Mouse (Mus musculus) liver, embryonic 11.5 days (tissue): ENCODE data around the gene Myo16. TPM values are rescaled to one million over a fixed set of nuclear protein-coding genes. Genes with fewer than 3 reads are reported as not detected.

ENCODE experiments used
- ATAC-seq: fragments of 200-750 bp; cut with Nextera tagmentation; replicated peaks from 2 replicates; pipeline ENCODE4 v1.8.0; 2017; ENCODE audit warnings: moderate number of reproducible peaks, mild to moderate bottlenecking, moderate TSS enrichment, moderate library complexity; ENCODE audit not compliant: low FRiP score
- DNase-seq: peaks from one replicate; pipeline ENCODE4 v3.0.0-alpha.2; 2017; ENCODE audit warnings: low spot score
- H3K27ac ChIP-seq: fragments of 300-500 bp; sonication (generic); 2 replicates; pipeline ENCODE4 v1.5.1; 2014; ENCODE audit warnings: mild to moderate bottlenecking, low read depth, low read length, control low read depth
- H3K27me3 ChIP-seq: fragments of 300-500 bp; sonication (generic); replicated peaks from 2 replicates; pipeline ENCODE4 v1.6.1; 2014; ENCODE audit warnings: low read length, mixed read lengths; ENCODE audit not compliant: control insufficient read depth, insufficient read depth
- H3K36me3 ChIP-seq: fragments of 300-500 bp; sonication (generic); 2 replicates; pipeline ENCODE4 v1.6.1; 2014; ENCODE audit warnings: mild to moderate bottlenecking, low read length, moderate library complexity, mixed read lengths; ENCODE audit not compliant: control insufficient read depth, insufficient read depth
- H3K4me1 ChIP-seq: fragments of 300-500 bp; sonication (generic); replicated peaks from 2 replicates; pipeline ENCODE4 v1.6.1; 2014; ENCODE audit warnings: low read length, mixed read lengths; ENCODE audit not compliant: control insufficient read depth, insufficient read depth
- H3K4me2 ChIP-seq: fragments of 300-500 bp; sonication (generic); 2 replicates; pipeline ENCODE4 v1.6.1; 2014; ENCODE audit warnings: mild to moderate bottlenecking, control low read depth, moderate library complexity
- H3K4me3 ChIP-seq: fragments of 300-500 bp; sonication (generic); 2 replicates; pipeline ENCODE4 v1.5.1; 2014; ENCODE audit warnings: low read depth, low read length, control low read depth
- H3K9ac ChIP-seq: fragments of 300-500 bp; sonication (generic); 2 replicates; pipeline ENCODE4 v1.6.1; 2014; ENCODE audit warnings: low read depth, low read length, control low read depth
- H3K9me3 ChIP-seq: fragments of 300-500 bp; sonication (generic); 2 replicates; pipeline ENCODE4 v1.6.1; 2016; ENCODE audit warnings: low read length, inconsistent platforms, mixed read lengths; ENCODE audit not compliant: control insufficient read depth
- WGBS: fragments of 180-500 bp; shearing (Covaris S2); extraction: QIAGEN DNeasy Blood & Tissue Kit; methylation state at CpG from one replicate; pipeline ENCODE4 v1.1.7; 2014; 5-methylcytosine and 5-hydroxymethylcytosine counted together
- polyA plus RNA-seq: library from polyadenylated mRNA; unstranded; fragments of >200 nt; fragmentation: Nextera tagmentation; extraction: Ambion mirVana; gene quantifications from 2 replicates; pipeline ENCODE4 v1.2.1, GENCODE M21; 2014

Myo16 gene
- polyA plus RNA-seq, 1 experiment from 2014 or later: 0.07 TPM

GRCm38 (mm10) chr8:10415885-10416284, 262.2 kb downstream of the Myo16 start:
- no peak for ATAC-seq
- H3K27ac ChIP-seq: no peak overlapping the region
- H3K9ac ChIP-seq: no peak overlapping the region
- no peak overlapping the region for H3K4me3 ChIP-seq
- H3K9me3 ChIP-seq: no peaks in the 10 kb centered on the region
- 0 out of 2 replicates have a peak, but pooled peaks cover 2% of the 10 kb centered on the region for H3K27me3 ChIP-seq
- no peaks in the 10 kb centered on the region for H3K4me1 ChIP-seq
- H3K36me3 ChIP-seq: no peaks in the 10 kb centered on the region
- DNase-seq: no peak
- 80% methylated on average over 9 of the region's 9 CpGs for WGBS
- no peak overlapping the region for H3K4me2 ChIP-seq

DNA sequence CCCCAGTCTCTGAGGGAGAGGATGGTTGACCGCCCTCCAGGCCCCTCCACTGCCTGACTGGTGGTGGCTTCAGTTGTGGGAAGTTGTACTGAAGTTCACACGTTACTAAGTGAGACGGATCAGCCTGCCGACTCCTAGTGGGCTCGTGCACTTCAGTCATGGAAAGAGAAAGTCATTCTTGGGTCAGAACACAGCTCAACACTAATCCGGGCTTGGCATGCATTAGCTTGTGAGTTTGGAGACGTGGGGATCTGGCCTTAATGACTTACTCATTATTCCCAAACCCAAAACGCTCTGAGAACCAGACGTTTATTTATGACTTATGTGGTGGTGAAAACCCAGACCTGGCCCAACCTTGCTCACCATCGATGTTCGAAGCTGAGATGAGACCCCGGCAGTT, 263.1 kb downstream of the Myo16 start:
- H3K9ac ChIP-seq: no peak overlapping the region
- ATAC-seq: no peak
- DNase-seq: no peak
- 72% methylated on average over 12 of the region's 12 CpGs for WGBS
- H3K9me3 ChIP-seq: no peaks in the 10 kb centered on the region
- no peaks in the 10 kb centered on the region for H3K36me3 ChIP-seq
- no peak overlapping the region for H3K4me3 ChIP-seq
- H3K4me2 ChIP-seq: no peak overlapping the region
- 0 out of 2 replicates have a peak, but pooled peaks cover 2% of the 10 kb centered on the region for H3K27me3 ChIP-seq
- no peaks in the 10 kb centered on the region for H3K4me1 ChIP-seq
- no peak overlapping the region for H3K27ac ChIP-seq

DNA sequence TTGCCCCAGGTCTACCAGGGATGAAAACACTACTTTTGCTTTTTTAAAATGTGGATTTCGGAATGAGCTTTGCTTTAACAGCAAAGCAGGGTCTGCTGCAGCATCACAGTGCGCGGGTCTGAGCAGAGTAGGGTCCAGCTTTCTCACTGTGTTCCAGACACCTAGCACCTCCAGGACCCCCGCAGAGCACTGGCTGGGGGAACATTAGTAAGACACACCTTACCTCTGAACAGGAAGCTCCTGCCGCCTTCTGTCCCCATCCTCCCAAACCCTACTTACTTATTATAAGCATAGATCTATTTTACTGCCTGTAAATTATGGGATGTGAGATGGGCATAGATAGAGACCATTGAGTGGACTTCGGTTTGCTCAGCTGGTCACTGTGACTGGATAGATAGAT, 263.6 kb downstream of the Myo16 start:
- Histone ChIP-seq H3K27me3 (0 out of 2 replicates have a peak, but pooled peaks cover 2% of the 10 kb centered on the region), H3K9me3 (no peaks in the 10 kb centered on the region), H3K9ac (no peak overlapping the region), H3K36me3 (no peaks in the 10 kb centered on the region), H3K4me2 (no peak overlapping the region), H3K4me3 (no peak overlapping the region), H3K4me1 (no peaks in the 10 kb centered on the region), H3K27ac (no peak overlapping the region)
- DNase-seq (no peak), ATAC-seq (no peak)
- WGBS: 84% methylated on average over 6 of the region's 6 CpGs

- Histone ChIP-seq H3K4me1 (no peaks in the 10 kb centered on the region), H3K9ac (no peak overlapping the region), H3K27ac (no peak overlapping the region), H3K4me3 (no peak overlapping the region), H3K27me3 (0 out of 2 replicates have a peak, but pooled peaks cover 2% of the 10 kb centered on the region), H3K9me3 (no peaks in the 10 kb centered on the region), H3K36me3 (no peaks in the 10 kb centered on the region), H3K4me2 (no peak overlapping the region)
- 85% methylated on average over 8 of the region's 8 CpGs for WGBS
- ATAC-seq: no peak
- no peak for DNase-seq
Measured at GRCm38 (mm10) chr8:10418013-10418412, 264.3 kb downstream of the Myo16 start.

DNA sequence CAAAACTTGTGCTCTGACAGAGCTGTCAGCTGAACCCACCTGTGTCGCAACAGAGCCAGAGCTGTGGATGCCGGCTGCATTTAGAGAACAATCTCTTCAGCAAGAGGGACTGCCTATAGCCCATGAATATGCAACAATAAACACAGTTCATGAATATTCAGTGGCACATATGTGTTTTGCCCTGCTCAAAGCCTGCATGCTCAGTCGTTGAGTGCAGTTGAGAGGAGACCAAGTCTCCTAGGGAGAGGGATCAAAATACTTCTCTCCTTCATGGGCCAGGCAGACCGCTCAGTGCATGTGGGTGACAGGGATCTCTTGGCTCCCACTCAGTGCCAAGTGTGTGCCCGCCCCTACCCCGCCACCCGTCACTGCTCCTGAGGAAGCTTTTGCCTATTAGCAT, 265.3 kb downstream of the Myo16 start:
- no peak for ATAC-seq
- Histone ChIP-seq H3K4me3 (no peak overlapping the region), H3K9ac (no peak overlapping the region), H3K27me3 (no peaks in the 10 kb centered on the region), H3K9me3 (no peaks in the 10 kb centered on the region), H3K4me1 (no peaks in the 10 kb centered on the region), H3K27ac (no peak overlapping the region), H3K36me3 (no peaks in the 10 kb centered on the region), H3K4me2 (no peak overlapping the region)
- DNase-seq: no peak
- WGBS: 69% methylated on average over 7 of the region's 7 CpGs

DNA sequence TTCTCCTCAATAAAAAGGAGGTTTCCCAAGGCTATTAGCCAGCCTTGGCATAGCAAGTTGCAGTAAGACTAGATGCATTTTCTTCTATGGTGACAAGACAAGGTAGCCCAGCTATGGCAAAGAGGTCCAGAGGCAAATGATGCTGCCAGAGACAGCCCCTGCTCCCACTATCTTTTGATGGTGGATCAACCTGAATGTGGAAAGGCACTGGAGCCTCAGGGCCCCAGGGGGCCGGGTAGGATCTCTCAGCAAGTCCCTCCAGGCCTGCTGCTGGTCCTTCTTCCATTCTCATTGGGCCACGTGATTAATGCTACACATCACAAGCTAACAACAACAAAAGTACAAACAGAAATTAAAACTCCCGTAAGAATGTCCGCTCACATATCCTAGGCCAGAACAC, 266.0 kb downstream of the Myo16 start:
- Histone ChIP-seq H3K27me3 (no peaks in the 10 kb centered on the region), H3K9me3 (no peaks in the 10 kb centered on the region), H3K27ac (no peak overlapping the region), H3K9ac (no peak overlapping the region), H3K36me3 (no peaks in the 10 kb centered on the region), H3K4me1 (no peaks in the 10 kb centered on the region), H3K4me3 (no peak overlapping the region), H3K4me2 (no peak overlapping the region)
- DNase-seq: no peak
- ATAC-seq: no peak
- WGBS: 76% methylated on average over 4 of the region's 4 CpGs

- Histone ChIP-seq H3K4me2 (no peak overlapping the region), H3K9ac (no peak overlapping the region), H3K36me3 (no peaks in the 10 kb centered on the region), H3K4me1 (no peaks in the 10 kb centered on the region), H3K9me3 (no peaks in the 10 kb centered on the region), H3K27me3 (no peaks in the 10 kb centered on the region), H3K4me3 (no peak overlapping the region), H3K27ac (no peak overlapping the region)
- 68% methylated on average over 6 of the region's 6 CpGs for WGBS
- ATAC-seq (no peak), DNase-seq (no peak)
Measured at GRCm38 (mm10) chr8:10420551-10420950, 266.8 kb downstream of the Myo16 start.

- no peaks in the 10 kb centered on the region for H3K27me3 ChIP-seq
- DNase-seq: no peak
- H3K4me3 ChIP-seq: no peak overlapping the region
- no peak overlapping the region for H3K9ac ChIP-seq
- H3K9me3 ChIP-seq: no peaks in the 10 kb centered on the region
- H3K4me2 ChIP-seq: no peak overlapping the region
- ATAC-seq: no peak
- 86% methylated on average over 9 of the region's 9 CpGs for WGBS
- H3K27ac ChIP-seq: no peak overlapping the region
- no peaks in the 10 kb centered on the region for H3K36me3 ChIP-seq
- H3K4me1 ChIP-seq: no peaks in the 10 kb centered on the region
Measured at GRCm38 (mm10) chr8:10421516-10422090, 267.9 kb downstream of the Myo16 start.

GRCm38 (mm10) chr8:10435492-10435891, 281.8 kb downstream of the Myo16 start:
- H3K4me3 ChIP-seq: no peak overlapping the region
- WGBS: 82% methylated on average over 8 of the region's 8 CpGs
- H3K4me2 ChIP-seq: no peak overlapping the region
- H3K9me3 ChIP-seq: no peaks in the 10 kb centered on the region
- no peaks in the 10 kb centered on the region for H3K4me1 ChIP-seq
- H3K27me3 ChIP-seq: no peaks in the 10 kb centered on the region
- no peak overlapping the region for H3K27ac ChIP-seq
- DNase-seq: no peak
- H3K36me3 ChIP-seq: no peaks in the 10 kb centered on the region
- no peak overlapping the region for H3K9ac ChIP-seq
- ATAC-seq: no peak
